Mouse (Mus musculus) midbrain, embryonic 10.5 days (tissue): ENCODE results near the gene Rfng. TPM values are rescaled to one million over a fixed set of nuclear protein-coding genes. Genes with fewer than 3 reads are reported as not detected.
"Not testable (repeated sequence)": the region's sequence is repeated elsewhere in the genome, so short reads cannot be mapped to it uniquely, and the experiment has no call there.

Experiments
- DNase-seq: peaks from one replicate; pipeline ENCODE4 v3.0.0-alpha.2; 2017; ENCODE audit warnings: low spot score
- H3K27ac ChIP-seq: fragments of 300-500 bp; sonication (generic); replicated peaks from 2 replicates; pipeline ENCODE4 v1.5.1; 2016; ENCODE audit warnings: mild to moderate bottlenecking
- H3K27me3 ChIP-seq: fragments of 300-500 bp; sonication (generic); 2 replicates; pipeline ENCODE4 v1.6.1; 2016; ENCODE audit warnings: low read depth, mild to moderate bottlenecking; ENCODE audit not compliant: poor library complexity, severe bottlenecking
- H3K36me3 ChIP-seq: fragments of 300-500 bp; sonication (generic); 2 replicates; pipeline ENCODE4 v1.6.1; 2016; ENCODE audit warnings: mild to moderate bottlenecking, moderate library complexity
- H3K4me1 ChIP-seq: fragments of 300-500 bp; sonication (generic); 2 replicates; pipeline ENCODE4 v1.6.1; 2016
- H3K4me3 ChIP-seq: fragments of 300-500 bp; sonication (generic); 2 replicates; pipeline ENCODE4 v1.5.1; 2016; ENCODE audit warnings: mild to moderate bottlenecking, moderate library complexity
- H3K9me3 ChIP-seq: fragments of 300-500 bp; sonication (generic); replicated peaks from 2 replicates; pipeline ENCODE4 v1.6.1; 2016; ENCODE audit warnings: mild to moderate bottlenecking
- WGBS: fragments of 180-500 bp; shearing (Covaris S2); methylation state at CpG from one replicate; pipeline ENCODE4 v1.1.7; 2016; 5-methylcytosine and 5-hydroxymethylcytosine counted together
- polyA plus RNA-seq: library from polyadenylated mRNA; unstranded; fragments of >200 nt; fragmentation: Nextera tagmentation; extraction: Ambion mirVana; gene quantifications from 2 replicates; pipeline ENCODE4 v1.2.1, GENCODE M21; 2016

Rfng gene
- polyA plus RNA-seq, 1 experiment from 2014 or later = 43.4 TPM

- H3K4me3 ChIP-seq, H3K27ac ChIP-seq, H3K9me3 ChIP-seq, DNase-seq: not testable (repeated sequence)
- H3K36me3 ChIP-seq = peaks cover 39% of the 10 kb centered on the region
- peaks cover 11% of the 10 kb centered on the region for H3K27me3 ChIP-seq
- WGBS = 93% methylated on average over 6 of the region's 6 CpGs
- H3K4me1 ChIP-seq = peaks cover 40% of the 10 kb centered on the region
These were observed 2.6 kb downstream of the Rfng start for GRCm38 (mm10) chr11:120781361-120781760.

DNA sequence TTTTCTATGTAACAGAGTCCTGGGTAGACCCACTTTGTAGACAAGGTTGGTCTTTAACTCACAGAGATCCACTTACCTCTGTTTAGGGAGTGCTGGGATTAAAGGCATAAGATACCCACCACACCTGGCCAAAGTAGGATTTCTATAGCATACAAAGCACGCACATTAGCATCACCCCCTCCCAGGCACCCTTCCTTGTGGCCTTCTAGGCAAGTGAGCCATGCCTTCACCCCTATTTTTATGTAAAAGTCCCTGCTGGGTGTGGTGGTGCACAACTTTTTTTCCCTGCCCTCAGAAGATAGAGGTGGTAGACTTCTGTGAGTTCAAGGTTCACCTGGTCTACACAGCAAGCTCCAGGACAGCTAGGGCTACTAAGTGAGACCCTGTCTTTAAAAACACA is 4.1 kb downstream of the Rfng start:
- Histone ChIP-seq H3K27ac (no peak overlapping the region), H3K4me3 (no peak overlapping the region), H3K36me3 (peaks cover 25% of the 10 kb centered on the region), H3K4me1 (peaks cover 33% of the 10 kb centered on the region), H3K27me3 (peaks cover 11% of the 10 kb centered on the region), H3K9me3 (no peaks in the 10 kb centered on the region)
- DNase-seq = no peak
- 83% methylated on average over 1 of the region's 1 CpGs for WGBS

DNA sequence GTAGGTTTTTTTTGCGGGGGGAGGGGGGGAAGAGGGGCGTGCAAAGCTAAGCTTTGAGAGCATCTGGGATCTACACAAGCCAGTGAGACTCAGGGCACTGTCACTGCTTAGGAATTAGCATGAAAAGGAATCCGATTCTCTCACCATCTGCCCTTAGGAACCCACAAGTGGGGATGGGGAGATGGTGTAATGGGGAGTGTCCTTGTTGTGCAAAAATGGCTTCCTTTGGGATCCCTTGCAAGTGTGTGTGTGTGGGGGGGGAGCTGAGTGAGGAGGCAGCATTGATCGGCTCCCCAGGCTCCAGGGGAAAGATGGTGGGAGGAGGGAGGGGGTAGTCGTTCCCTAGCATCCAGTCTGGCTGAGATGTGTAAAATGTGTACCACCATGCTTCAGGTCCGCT is 6.9 kb downstream of the Rfng start:
- Histone ChIP-seq H3K4me3 (no peak overlapping the region), H3K4me1 (peaks cover 15% of the 10 kb centered on the region)
- 38% methylated on average over 6 of the region's 6 CpGs for WGBS

GRCm38 (mm10) chr11:120775774-120776469 is 8.1 kb downstream of the Rfng start:
- H3K36me3 ChIP-seq = peaks cover 9% of the 10 kb centered on the region
- DNase-seq = peak; percentile 92
- H3K4me1 ChIP-seq = peaks cover 15% of the 10 kb centered on the region
- no peak overlapping the region for H3K27ac ChIP-seq
- 32% methylated on average over 15 of the region's 15 CpGs for WGBS
- no peaks in the 10 kb centered on the region for H3K9me3 ChIP-seq
- no peak overlapping the region for H3K4me3 ChIP-seq
- no peaks in the 10 kb centered on the region for H3K27me3 ChIP-seq

More for the DNA sequence above, 6.9 kb downstream of the Rfng start:
- Histone ChIP-seq H3K36me3 (peaks cover 18% of the 10 kb centered on the region), H3K27ac (no peak overlapping the region), H3K9me3 (no peaks in the 10 kb centered on the region), H3K27me3 (no peaks in the 10 kb centered on the region; the same call in 1 of the 2 replicates)
- no peak for DNase-seq

GRCm38 (mm10) chr11:120773463-120774190 is 10.4 kb downstream of the Rfng start:
- WGBS = 90% methylated on average over 7 of the region's 7 CpGs
- Histone ChIP-seq H3K27me3 (no peaks in the 10 kb centered on the region), H3K4me3 (no peak overlapping the region), H3K27ac (no peak overlapping the region), H3K36me3 (no peaks in the 10 kb centered on the region), H3K9me3 (no peaks in the 10 kb centered on the region), H3K4me1 (peaks cover 15% of the 10 kb centered on the region)
- no peak for DNase-seq

DNA sequence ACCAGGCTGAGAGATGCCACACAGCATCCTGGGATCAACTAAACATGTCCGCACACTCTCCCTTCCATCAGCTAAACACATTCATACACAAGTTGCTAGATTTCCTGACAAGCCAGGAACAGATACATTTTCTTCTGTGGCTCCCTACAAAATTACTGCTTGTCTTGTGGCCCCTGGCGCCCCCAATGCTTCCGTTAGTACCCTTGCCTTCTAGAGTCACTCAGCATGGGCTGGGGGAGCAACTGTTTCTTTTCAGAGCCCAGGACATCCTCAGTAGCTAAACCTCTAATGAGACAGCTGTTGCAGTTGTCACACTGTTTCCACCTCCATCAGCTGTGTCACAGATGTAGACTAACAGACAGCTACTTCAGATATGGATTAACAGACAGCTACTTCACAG is 11.3 kb downstream of the Rfng start:
- no peaks in the 10 kb centered on the region for H3K27me3 ChIP-seq
- WGBS = 78% methylated on average over 3 of the region's 3 CpGs
- H3K36me3 ChIP-seq = no peaks in the 10 kb centered on the region
- H3K27ac ChIP-seq = no peak overlapping the region
- H3K4me3 ChIP-seq = no peak overlapping the region
- no peaks in the 10 kb centered on the region for H3K9me3 ChIP-seq
- H3K4me1 ChIP-seq = peaks cover 15% of the 10 kb centered on the region
- DNase-seq = no peak

DNA sequence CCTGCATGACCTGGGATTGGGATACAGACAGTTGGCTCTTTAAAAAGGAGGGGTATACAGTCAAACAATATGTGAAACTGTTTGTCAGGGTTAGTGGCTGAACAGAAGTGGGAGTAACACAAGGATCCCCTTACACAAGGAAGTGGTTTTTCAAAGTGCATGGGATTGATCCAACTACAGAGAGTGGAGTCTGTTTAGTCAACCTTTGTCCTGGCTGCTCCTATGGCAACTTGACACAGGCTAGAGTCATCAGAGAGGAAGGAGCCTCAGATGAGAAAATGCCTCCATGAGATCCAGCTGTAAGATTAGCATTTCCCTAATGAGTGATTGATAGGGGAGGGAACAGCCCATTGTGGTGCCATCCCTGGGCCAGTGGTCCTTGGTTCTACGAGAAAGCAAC is 15.8 kb downstream of the Rfng start:
- 72% methylated on average over 1 of the region's 1 CpGs for WGBS
- Histone ChIP-seq H3K4me1 (no peaks in the 10 kb centered on the region), H3K4me3 (no peak overlapping the region), H3K27ac (no peak overlapping the region), H3K9me3 (no peaks in the 10 kb centered on the region), H3K36me3 (no peaks in the 10 kb centered on the region), H3K27me3 (no peaks in the 10 kb centered on the region)
- no peak for DNase-seq

GRCm38 (mm10) chr11:120767023-120767422 is 17.0 kb downstream of the Rfng start:
- WGBS = 88% methylated on average over 4 of the region's 7 CpGs
- not testable (repeated sequence) for H3K27me3 ChIP-seq, DNase-seq, H3K27ac ChIP-seq, H3K4me1 ChIP-seq, H3K36me3 ChIP-seq, H3K4me3 ChIP-seq, H3K9me3 ChIP-seq

DNA sequence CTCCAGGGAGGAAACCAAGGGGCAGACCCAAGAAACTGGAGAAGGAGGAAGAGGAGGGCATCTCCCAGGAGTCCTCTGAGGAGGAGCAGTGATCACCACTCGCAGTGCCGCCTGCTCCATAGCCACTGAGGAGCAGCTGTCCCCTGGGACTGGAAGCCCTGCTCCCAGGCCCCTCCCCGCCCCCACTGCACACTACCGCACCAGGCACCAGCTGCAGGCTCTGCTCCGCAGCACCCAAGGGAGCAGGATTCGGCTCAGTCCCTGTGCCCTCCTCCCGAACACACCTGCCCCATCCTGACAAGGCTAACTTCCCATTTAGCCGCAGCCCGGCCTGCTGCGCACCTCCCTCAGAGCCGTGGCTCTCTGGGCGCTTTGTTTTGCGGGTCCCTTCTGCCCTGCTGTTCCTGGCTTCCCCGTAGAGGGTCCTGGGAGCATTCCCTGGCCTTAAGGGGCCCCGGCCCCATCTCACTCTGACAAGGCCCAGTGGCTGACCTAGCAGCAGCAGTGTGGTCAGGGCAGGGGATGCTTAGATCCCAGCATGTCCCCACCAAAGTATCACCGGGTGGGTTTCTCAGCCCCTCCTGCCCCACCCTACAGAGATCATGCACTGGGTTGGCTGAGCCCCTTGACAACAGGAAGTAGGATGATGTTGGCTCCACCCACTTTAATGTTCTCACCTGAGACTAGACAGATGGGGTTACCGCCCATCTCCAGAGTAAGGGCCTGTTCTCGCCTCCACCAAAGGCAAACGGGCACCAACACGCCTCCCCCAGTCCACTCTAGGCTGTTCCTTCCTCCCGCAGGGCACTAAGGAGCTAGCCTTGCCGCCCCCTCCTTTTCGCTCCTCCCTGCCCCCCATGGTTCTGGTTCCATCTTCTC is 20.6 kb downstream of the Rfng start:
- 24% methylated on average over 3 of the region's 23 CpGs for WGBS
- 0 out of 2 replicates have a peak overlapping the region, but pooled peaks have one; percentile 20 for H3K4me3 ChIP-seq

GRCm38 (mm10) chr11:120762672-120763041 is 21.4 kb downstream of the Rfng start, which contains the start of gene Hmga1b:
Gene Hmga1b, plus strand, starts transcription at chr11:120762794.
- Histone ChIP-seq H3K27ac (0 out of 2 replicates have a peak within 1 kb of the TSS, but pooled peaks have one; percentile 2), H3K27me3 (peaks cover 18% of the 10 kb centered on the region), H3K4me3 (0 out of 2 replicates have a peak within 1 kb of the TSS, but pooled peaks have one; percentile 20), H3K9me3 (peaks cover 23% of the 10 kb centered on the region)
- not testable (repeated sequence) for DNase-seq, H3K4me1 ChIP-seq, H3K36me3 ChIP-seq
- WGBS = 19% methylated on average over 14 of the region's 14 CpGs

More for the DNA sequence above, 20.6 kb downstream of the Rfng start:
- Histone ChIP-seq H3K9me3 (peaks cover 16% of the 10 kb centered on the region; the same call in 1 of the 2 replicates), H3K27me3 (peaks cover 18% of the 10 kb centered on the region)
- H3K4me1 ChIP-seq, H3K27ac ChIP-seq, H3K36me3 ChIP-seq, DNase-seq: not testable (repeated sequence)

- H3K27ac ChIP-seq = no peak overlapping the region
- peaks cover 28% of the 10 kb centered on the region for H3K9me3 ChIP-seq
- DNase-seq = no peak
- no peak overlapping the region for H3K4me3 ChIP-seq
- peaks cover 18% of the 10 kb centered on the region for H3K27me3 ChIP-seq
- H3K36me3 ChIP-seq = no peaks in the 10 kb centered on the region
- 0 out of 2 replicates have a peak, but pooled peaks cover 6% of the 10 kb centered on the region for H3K4me1 ChIP-seq
- WGBS = 76% methylated on average over 14 of the region's 14 CpGs
These were observed 22.0 kb downstream of the Rfng start for GRCm38 (mm10) chr11:120761811-120762671.

GRCm38 (mm10) chr11:120760236-120760635 is 23.8 kb downstream of the Rfng start:
- Histone ChIP-seq H3K4me3 (no peak overlapping the region), H3K36me3 (no peaks in the 10 kb centered on the region), H3K27ac (no peak overlapping the region), H3K27me3 (peaks cover 18% of the 10 kb centered on the region), H3K4me1 (0 out of 2 replicates have a peak, but pooled peaks cover 6% of the 10 kb centered on the region), H3K9me3 (peaks cover 35% of the 10 kb centered on the region)
- no peak for DNase-seq
- 93% methylated on average over 9 of the region's 9 CpGs for WGBS
